Mouse (Mus musculus) heart, adult 2 months (tissue): ENCODE measurements around the gene Atp13a2. TPM values are rescaled to one million over a fixed set of nuclear protein-coding genes. Genes with fewer than 3 reads are reported as not detected.

Experiments
- DNase-seq, 2 experiments: peaks; one replicate each; pipeline ENCODE4 v3.0.0; 2021
- H3K27ac ChIP-seq: fragments of 200-600 bp; 2 replicates; pipeline ENCODE4 v1.8.1; 2022
- H3K27me3 ChIP-seq: fragments of 200-500 bp; 2 replicates; pipeline ENCODE4 v1.6.1; 2012; ENCODE audit warnings: mild to moderate bottlenecking, low read length, inconsistent platforms, mixed read lengths; ENCODE audit not compliant: control insufficient read depth, insufficient read depth
- H3K36me3 ChIP-seq: fragments of 200-500 bp; 2 replicates; pipeline ENCODE4 v1.6.1; 2012; ENCODE audit warnings: low read length, inconsistent platforms; ENCODE audit not compliant: control insufficient read depth, insufficient read depth
- H3K4me1 ChIP-seq: fragments of 200-500 bp; 2 replicates; pipeline ENCODE4 v1.6.1; 2011; ENCODE audit warnings: low read length; ENCODE audit not compliant: control insufficient read depth, insufficient read depth
- H3K4me3 ChIP-seq: fragments of 200-600 bp; 2 replicates; pipeline ENCODE4 v1.8.1; 2022
- H3K79me2 ChIP-seq: fragments of 200-500 bp; replicated peaks from 2 replicates; pipeline ENCODE4 v1.6.1; 2012; ENCODE audit warnings: mild to moderate bottlenecking, inconsistent platforms, low read length, moderate library complexity, mixed read lengths; ENCODE audit not compliant: control insufficient read depth, insufficient read depth
- H3K9ac ChIP-seq: fragments of 200-500 bp; 2 replicates; pipeline ENCODE4 v1.6.1; 2012; ENCODE audit warnings: low read depth, mild to moderate bottlenecking, control low read depth, inconsistent platforms, low read length, mixed read lengths
- CTCF ChIP-seq: fragments of 200-600 bp; IDR thresholded peaks from 2 replicates; pipeline ENCODE4 v1.8.1; 2022; ENCODE audit warnings: antibody characterized with exemption, mild to moderate bottlenecking, moderate library complexity
- EP300 ChIP-seq: fragments of 200-500 bp; IDR thresholded peaks from 2 replicates; pipeline ENCODE4 v1.6.1; 2011; ENCODE audit warnings: low read depth, low read length, control low read depth; ENCODE audit not compliant: insufficient read depth
- POLR2A ChIP-seq: fragments of 200-500 bp; IDR thresholded peaks from 2 replicates; pipeline ENCODE4 v1.6.1; 2011; ENCODE audit warnings: mild to moderate bottlenecking, low read depth, low read length, control low read depth; ENCODE audit not compliant: insufficient read depth
- WGBS: fragments of 180-500 bp; shearing (Covaris S2); methylation state at CpG from one replicate; pipeline ENCODE4 v1.1.7; 2018; 5-methylcytosine and 5-hydroxymethylcytosine counted together
- intact Hi-C: fragments of 180-260 bp; cut with DNase I; formaldehyde crosslinking; loops from one replicate; pipeline ENCODE4 v1.15.1; 2025
- polyA plus RNA-seq: library from polyadenylated mRNA; depleted of rRNA; stranded (reverse); fragments of >200 nt; gene quantifications from 2 replicates; pipeline ENCODE4 v1.2.3, GENCODE M21; 2012
- total RNA-seq, 2 experiments: library from RNA; stranded (reverse); gene quantifications; 2 replicates each; pipeline ENCODE4 v1.2.3; 2021

Atp13a2 gene
- total and polyA plus RNA-seq, 3 experiments, result 15.1 to 34.8 (median 17.7) TPM

- DNase-seq, result peak in 1 of 2 experiments; percentile 47
- no peak overlapping the region for H3K4me3 ChIP-seq
- TF ChIP-seq CTCF (no peak), POLR2A (no peak), EP300 (no peak)
- H3K36me3 ChIP-seq, result no peaks in the 10 kb centered on the region
- H3K27me3 ChIP-seq, result no peaks in the 10 kb centered on the region
- no peak overlapping the region for H3K9ac ChIP-seq
- H3K79me2 ChIP-seq, result no peaks in the 10 kb centered on the region
- intact Hi-C loops, result no loop called here
- H3K4me1 ChIP-seq, result no peaks in the 10 kb centered on the region
- H3K27ac ChIP-seq, result no peak overlapping the region
- 64% methylated on average over 18 of the region's 18 CpGs for WGBS
These were observed 34.6 kb upstream of the Atp13a2 start for GRCm38 (mm10) chr4:140951861-140952641.

- no peak for TF ChIP-seq POLR2A
- TF ChIP-seq CTCF, result no peak
- Histone ChIP-seq H3K27me3 (no peaks in the 10 kb centered on the region), H3K4me3 (peak overlapping the region; percentile 52), H3K79me2 (no peaks in the 10 kb centered on the region), H3K36me3 (no peaks in the 10 kb centered on the region), H3K9ac (peak overlapping the region; percentile 62), H3K27ac (peak overlapping the region; percentile 73), H3K4me1 (no peaks in the 10 kb centered on the region; the same call in 1 of the 2 replicates)
- no peak for DNase-seq
- intact Hi-C loops, result loop anchor here (2.0 to 5.0 kb wide), 3 partner anchors 54 to 235 kb away; no protein-coding TSS in a partner anchor
- WGBS, result 19% methylated on average over 17 of the region's 17 CpGs
These were observed 29.5 kb upstream of the Atp13a2 start for GRCm38 (mm10) chr4:140957131-140957702.

GRCm38 (mm10) chr4:140957725-140958124, 28.9 kb upstream of the Atp13a2 start:
- H3K27me3 ChIP-seq, result no peaks in the 10 kb centered on the region
- no peaks in the 10 kb centered on the region for H3K79me2 ChIP-seq
- H3K9ac ChIP-seq, result peak overlapping the region; percentile 62
- WGBS, result 2% methylated on average over 13 of the region's 13 CpGs
- peak; percentile 82 for DNase-seq
- H3K27ac ChIP-seq, result peak overlapping the region; percentile 73
- TF ChIP-seq CTCF (no peak), EP300 (0 out of 2 replicates have a peak, but pooled peaks have one; percentile 78)
- intact Hi-C loops, result loop anchor here (1.0 to 5.0 kb wide), 4 partner anchors 55 to 235 kb away; no protein-coding TSS in a partner anchor
- peak overlapping the region; percentile 52 for H3K4me3 ChIP-seq
- H3K36me3 ChIP-seq, result no peaks in the 10 kb centered on the region
- H3K4me1 ChIP-seq, result peaks cover 2% of the 10 kb centered on the region

GRCm38 (mm10) chr4:140958319-140958718, 28.4 kb upstream of the Atp13a2 start:
- H3K36me3 ChIP-seq, result no peaks in the 10 kb centered on the region
- H3K4me1 ChIP-seq, result peaks cover 2% of the 10 kb centered on the region
- H3K27me3 ChIP-seq, result no peaks in the 10 kb centered on the region
- DNase-seq, result no peak
- 36% methylated on average over 6 of the region's 6 CpGs for WGBS
- TF ChIP-seq CTCF, result no peak
- no peak for TF ChIP-seq EP300
- H3K9ac ChIP-seq, result no peak overlapping the region
- peak overlapping the region; percentile 4; the same call in 1 of the 2 replicates for H3K27ac ChIP-seq
- H3K4me3 ChIP-seq, result no peak overlapping the region
- intact Hi-C loops, result loop anchor here (1.0 to 5.0 kb wide), 3 partner anchors 141 to 236 kb away; no protein-coding TSS in a partner anchor
- H3K79me2 ChIP-seq, result no peaks in the 10 kb centered on the region

GRCm38 (mm10) chr4:140959128-140959679, 27.5 kb upstream of the Atp13a2 start:
- DNase-seq, result no peak

More at GRCm38 (mm10) chr4:140959128-140959679, 27.5 kb upstream of the Atp13a2 start:
- no peaks in the 10 kb centered on the region for H3K27me3 ChIP-seq
- no peak overlapping the region for H3K27ac ChIP-seq
- H3K4me3 ChIP-seq, result no peak overlapping the region
- TF ChIP-seq POLR2A (no peak), EP300 (no peak), CTCF (no peak)
- H3K79me2 ChIP-seq, result no peaks in the 10 kb centered on the region
- 87% methylated on average over 7 of the region's 7 CpGs for WGBS
- no peak overlapping the region for H3K9ac ChIP-seq
- intact Hi-C loops, result loop anchor here (5.0 kb wide), 2 partner anchors 142 to 237 kb away; no protein-coding TSS in a partner anchor
- H3K36me3 ChIP-seq, result no peaks in the 10 kb centered on the region
- peaks cover 4% of the 10 kb centered on the region for H3K4me1 ChIP-seq
